In the genomic region with DNA sequence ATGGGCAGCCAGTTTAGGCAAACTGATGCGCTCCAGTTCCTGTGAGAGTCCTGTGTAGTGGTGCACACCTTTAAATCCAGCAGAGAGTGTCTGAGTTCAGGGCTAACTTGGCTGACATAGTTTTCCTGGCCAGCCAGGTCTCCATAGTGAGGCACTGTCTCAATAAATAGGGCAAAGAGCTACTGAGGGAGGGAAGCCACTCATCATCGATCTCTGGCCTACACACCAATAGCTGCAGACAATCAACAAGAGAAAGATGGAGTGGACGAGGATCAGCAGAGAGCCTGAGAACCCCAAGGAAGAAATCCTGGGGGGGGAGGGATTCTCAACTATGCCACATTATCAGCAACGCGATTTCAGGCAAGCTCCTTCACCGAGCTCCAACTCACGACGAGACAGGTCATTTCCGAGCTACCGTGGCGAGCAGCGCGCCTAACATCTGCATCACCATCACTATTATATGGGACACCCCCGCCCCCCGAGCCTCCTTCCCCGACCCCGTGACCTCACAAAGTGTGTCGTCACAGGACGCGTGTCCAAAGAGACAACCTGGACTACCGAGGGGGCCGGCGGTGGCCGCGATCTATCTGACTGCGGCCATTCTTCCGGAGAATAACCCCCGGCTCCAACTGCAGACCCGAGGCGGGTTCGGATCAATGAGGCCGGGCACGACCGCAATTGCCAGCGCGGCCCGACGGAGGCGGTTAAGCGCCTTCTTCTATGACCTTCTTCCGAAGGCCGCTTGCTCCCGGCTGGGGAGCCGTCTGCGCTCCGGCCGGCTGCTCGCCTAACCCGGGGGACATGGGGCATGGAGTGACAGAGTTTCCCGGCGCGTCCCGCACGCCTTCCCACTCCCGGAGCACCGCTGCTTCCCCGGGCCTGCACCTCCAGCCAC, we compare ENCODE assay signal across 7 mouse cellular contexts. TPM values are rescaled to one million over a fixed set of nuclear protein-coding genes. Genes with fewer than 3 reads are reported as not detected.
DNase-seq lines count a peak whose midpoint lies in the region; ATAC-seq and TF ChIP-seq lines count a peak whose summit lies in the region.

No protein-coding gene starts in this region.

- peak; percentile 36 for DNase-seq in urinary bladder, postnatal 25 days (ENCODE audit: low spot score)
- DNase-seq in urinary bladder, adult 2 months (ENCODE audit: low spot score): no peak
- DNase-seq in c-Kit-negative CD71-positive TER-119-positive erythroid progenitor cells, embryonic 14.5 days (ENCODE audit: low read depth, low spot score): peak; percentile 22
- DNase-seq in frontal cortex, postnatal 14 days (ENCODE audit: low spot score in 2 of 2): peak; percentile 16 to 20
- peak in 2 of 3 experiments; percentile 42 to 52 for DNase-seq in liver, embryonic 14.5 days (ENCODE audit: low read depth in 3 of 3, low spot score in 3 of 3)

- H3K27ac ChIP-seq in intestine, embryonic 15.5 days: peak overlapping the region; percentile 91
- H3K27ac ChIP-seq in liver, embryonic 14.5 days: peak overlapping the region; percentile 30
- peak overlapping the region; percentile 74 for H3K27ac ChIP-seq in neural tube, embryonic 12.5 days

- H3K4me1 ChIP-seq in intestine, embryonic 15.5 days (replicated peaks): peaks cover 10% of the 10 kb centered on the region
- H3K4me1 ChIP-seq in liver, embryonic 14.5 days (replicated peaks; ENCODE audit: control insufficient read depth in 2 of 2, insufficient read depth in 2 of 2, low read length in 1 of 2): peaks cover 18 to 25% of the 10 kb centered on the region in 2 experiments
- H3K4me1 ChIP-seq in neural tube, embryonic 12.5 days: peaks cover 16% of the 10 kb centered on the region

- WGBS in intestine, embryonic 15.5 days: 2% methylated on average over 57 of the region's 57 CpGs
- 3% methylated on average over 57 of the region's 57 CpGs for WGBS in liver, embryonic 14.5 days (ENCODE audit: insufficient replicate concordance)
- 3% methylated on average over 57 of the region's 57 CpGs for WGBS in neural tube, embryonic 12.5 days

- no peaks in the 10 kb centered on the region for H3K9me3 ChIP-seq in intestine, embryonic 15.5 days
- no peaks in the 10 kb centered on the region; the same call in 1 of the 2 replicates for H3K9me3 ChIP-seq in liver, embryonic 14.5 days (ENCODE audit: control insufficient read depth, low read length)
- no peaks in the 10 kb centered on the region; the same call in 1 of the 2 replicates for H3K9me3 ChIP-seq in neural tube, embryonic 12.5 days

- peak overlapping the region; percentile 94 for H3K9ac ChIP-seq in intestine, embryonic 15.5 days
- H3K9ac ChIP-seq in liver, embryonic 14.5 days (replicated peaks): peak overlapping the region; percentile 78
- peak overlapping the region; percentile 95 for H3K9ac ChIP-seq in neural tube, embryonic 12.5 days

- no peak for TF ChIP-seq EP300 in liver, embryonic 14.5 days (IDR thresholded peaks at IDR 0.05; ENCODE audit: low read depth)

- TF ChIP-seq CTCF in liver, embryonic 14.5 days (IDR thresholded peaks at IDR 0.05; ENCODE audit: low read depth): no peak

- H3K36me3 ChIP-seq in intestine, embryonic 15.5 days: 0 out of 2 replicates have a peak, but pooled peaks cover 6% of the 10 kb centered on the region
- H3K36me3 ChIP-seq in liver, embryonic 14.5 days (replicated peaks; ENCODE audit: control insufficient read depth, insufficient read depth, low read depth): no peaks in the 10 kb centered on the region
- H3K36me3 ChIP-seq in neural tube, embryonic 12.5 days: no peaks in the 10 kb centered on the region

- peak; percentile 48 for ATAC-seq in intestine, embryonic 15.5 days
- peak; percentile 8; the same call in 1 of the 2 replicates for ATAC-seq in liver, embryonic 14.5 days (ENCODE audit: insufficient read depth)
- no peak; the same call in 1 of the 2 replicates for ATAC-seq in neural tube, embryonic 12.5 days (ENCODE audit: low FRiP score, low read depth)

- H3K4me2 ChIP-seq in intestine, embryonic 15.5 days (replicated peaks): peak overlapping the region; percentile 73
- H3K4me2 ChIP-seq in liver, embryonic 14.5 days (ENCODE audit: low read depth): peak overlapping the region; percentile 93
- peak overlapping the region; percentile 95 for H3K4me2 ChIP-seq in neural tube, embryonic 12.5 days (replicated peaks)

- H3K27me3 ChIP-seq in intestine, embryonic 15.5 days (replicated peaks): no peaks in the 10 kb centered on the region
- H3K27me3 ChIP-seq in liver, embryonic 14.5 days (ENCODE audit: control insufficient read depth, insufficient read depth, low read length): no peaks in the 10 kb centered on the region
- no peaks in the 10 kb centered on the region for H3K27me3 ChIP-seq in neural tube, embryonic 12.5 days (replicated peaks)

- H3K4me3 ChIP-seq in intestine, embryonic 15.5 days (replicated peaks): peak overlapping the region; percentile 97
- peak overlapping the region; percentile 73 to 83 for H3K4me3 ChIP-seq in liver, embryonic 14.5 days (ENCODE audit: insufficient read depth in 1 of 2, low read depth in 2 of 2, low read length in 2 of 2)
- H3K4me3 ChIP-seq in neural tube, embryonic 12.5 days: peak overlapping the region; percentile 98

RNA-seq across cellular contexts. Expression of a gene that starts 0.9 kb away (rescaled TPM):
- polyA plus RNA-seq in urinary bladder, adult 2 months (2012; rRNA removed): 174 and 186 TPM in 2 replicates
- 640 and 702 TPM in 2 replicates for polyA plus RNA-seq in intestine, embryonic 15.5 days (2015; fragmentation: Nextera tagmentation; extraction: Ambion mirVana)
- polyA plus RNA-seq in liver, embryonic 14.5 days (2012; rRNA removed): 29.1 and 94.0 TPM in 2 replicates
- polyA plus RNA-seq in liver, embryonic 14.5 days (2014; fragmentation: Nextera tagmentation; extraction: Ambion mirVana): 391 and 424 TPM in 2 replicates
- 430 and 438 TPM in 2 replicates for polyA plus RNA-seq in neural tube, embryonic 12.5 days (2016; fragmentation: Nextera tagmentation; extraction: Ambion mirVana)

RNA-seq across cellular contexts. Expression of a gene that starts 37.3 kb away (rescaled TPM):
- polyA plus RNA-seq in urinary bladder, adult 2 months (2012; rRNA removed): 323 and 360 TPM in 2 replicates
- polyA plus RNA-seq in intestine, embryonic 15.5 days (2015; fragmentation: Nextera tagmentation; extraction: Ambion mirVana): 49.5 and 49.9 TPM in 2 replicates
- 0.74 and 0.80 TPM in 2 replicates for polyA plus RNA-seq in liver, embryonic 14.5 days (2012; rRNA removed)
- 0.63 and 0.91 TPM in 2 replicates for polyA plus RNA-seq in liver, embryonic 14.5 days (2014; fragmentation: Nextera tagmentation; extraction: Ambion mirVana)
- polyA plus RNA-seq in neural tube, embryonic 12.5 days (2016; fragmentation: Nextera tagmentation; extraction: Ambion mirVana): 45.2 and 47.0 TPM in 2 replicates

RNA-seq across cellular contexts. Expression of a gene that starts 54.7 kb away (rescaled TPM):
- polyA plus RNA-seq in urinary bladder, adult 2 months (2012; rRNA removed): 0.06 and 0.07 TPM in 2 replicates
- polyA plus RNA-seq in intestine, embryonic 15.5 days (2015; fragmentation: Nextera tagmentation; extraction: Ambion mirVana): 0.14 and 0.18 TPM in 2 replicates
- not detected in 2 replicates for polyA plus RNA-seq in liver, embryonic 14.5 days (2012; rRNA removed)
- polyA plus RNA-seq in liver, embryonic 14.5 days (2014; fragmentation: Nextera tagmentation; extraction: Ambion mirVana): not detected in 2 replicates
- polyA plus RNA-seq in neural tube, embryonic 12.5 days (2016; fragmentation: Nextera tagmentation; extraction: Ambion mirVana): 0.10 TPM in 1 of 2 replicates, not detected in the other

Comparison
In these comparisons a context has a peak if more than half of its experiments do, and no peak if none do; other contexts are left out.
1. H3K27ac ChIP-seq: peak in every context shown above with its lines; median percentile 91 in intestine, embryonic 15.5 days; 74 in neural tube, embryonic 12.5 days; 30 in liver, embryonic 14.5 days.
2. RNA of a gene that starts 37.3 kb away (polyA plus RNA-seq): 323 to 360 TPM in urinary bladder, adult 2 months, 49.5 to 49.9 TPM in intestine, embryonic 15.5 days and 45.2 to 47.0 TPM in neural tube, embryonic 12.5 days; 0.63 to 0.91 TPM in liver, embryonic 14.5 days; every median in the first group is over 10 times any median in the second.
3. Peak in every context shown above with its lines, with median percentiles within 50 percentile points of each other: H3K4me2 ChIP-seq, H3K4me3 ChIP-seq and H3K9ac ChIP-seq.